Mouse (Mus musculus) MEL (cell line): ENCODE measurements around the gene Thoc7.

Experiments
- GABPA ChIP-seq: IDR thresholded peaks from 2 replicates; pipeline ENCODE4 v1.6.1; 2012; ENCODE audit warnings: low read depth, mild to moderate bottlenecking, inconsistent platforms, low read length, improper control_type of control experiment, moderate library complexity
- GATA1 ChIP-seq: IDR thresholded peaks from 2 replicates; pipeline ENCODE4 v1.6.1; 2011; ENCODE audit warnings: low read depth, low read length, improper control_type of control experiment
- HCFC1 ChIP-seq: IDR thresholded peaks from 2 replicates; pipeline ENCODE4 v1.6.1; 2012; ENCODE audit warnings: low read depth, mild to moderate bottlenecking, inconsistent platforms, low read length, improper control_type of control experiment, moderate library complexity
- MAZ ChIP-seq: IDR thresholded peaks from 2 replicates; pipeline ENCODE4 v1.6.1; 2012; ENCODE audit warnings: low read depth, mild to moderate bottlenecking, inconsistent platforms, low read length, improper control_type of control experiment
- RCOR1 ChIP-seq: IDR thresholded peaks from 2 replicates; pipeline ENCODE4 v1.6.1; 2012; ENCODE audit warnings: low read depth, mild to moderate bottlenecking, inconsistent platforms, low read length, improper control_type of control experiment
- SIN3A ChIP-seq: IDR thresholded peaks from 2 replicates; pipeline ENCODE4 v1.6.1; 2012; ENCODE audit warnings: low read length, improper control_type of control experiment, inconsistent platforms
- TAL1 ChIP-seq: IDR thresholded peaks from 2 replicates; pipeline ENCODE4 v1.6.1; 2012; ENCODE audit warnings: mild to moderate bottlenecking, inconsistent platforms, low read length, moderate library complexity, mixed read lengths
- TCF12 ChIP-seq: IDR thresholded peaks from 2 replicates; pipeline ENCODE4 v1.6.1; 2014; ENCODE audit warnings: low read depth, mild to moderate bottlenecking, inconsistent platforms, low read length, improper control_type of control experiment, moderate library complexity
- ZKSCAN1 ChIP-seq: IDR thresholded peaks from 2 replicates; pipeline ENCODE4 v1.6.1; 2012; ENCODE audit warnings: low read depth, mild to moderate bottlenecking, inconsistent platforms, low read length, improper control_type of control experiment, moderate library complexity

GRCm38 (mm10) chr14:13981286-13981685, 19.6 kb upstream of the Thoc7 start:
- TF ChIP-seq TAL1 (no peak), GATA1 (no peak), MAZ (no peak), SIN3A (no peak), ZKSCAN1 (no peak), GABPA (no peak), TCF12 (no peak), RCOR1 (no peak), HCFC1 (no peak)
